Mouse (Mus musculus) erythroid progenitor cell, adult 5-6 weeks (primary cell): Measurements from ENCODE around the gene Mien1. TPM values are rescaled to one million over a fixed set of nuclear protein-coding genes. Genes with fewer than 3 reads are reported as not detected.

Source experiments
- ATAC-seq: replicated peaks from 2 replicates; pipeline ENCODE4 v1.8.0; 2016; ENCODE audit warnings: moderate number of reproducible peaks, mild to moderate bottlenecking, moderate TSS enrichment, inconsistent platforms; ENCODE audit not compliant: poor library complexity, low FRiP score, severe bottlenecking
- total RNA-seq, 2 experiments: library from RNA; stranded (forward) in 1 of 2; stranded (reverse) in 1 of 2; fragments of 150-400 nt in 1 of 2; fragments of 186-747, 209-891 nt in 1 of 2; gene quantifications; 2 replicates each; pipeline versions ENCODE4 v1.2.3 to v1.2.4; 2015 to 2017; ENCODE audit warnings: low replicate concordance in 2 of 2

The Mien1 gene
- total RNA-seq, 2 experiments from 2014 or later, result 6.3 to 8.8 TPM

- ATAC-seq, result no peak
Measured at GRCm38 (mm10) chr11:98435723-98436122, 3.1 kb downstream of the Mien1 start.

GRCm38 (mm10) chr11:98431743-98432502 lies 6.9 kb downstream of the Mien1 start:
- ATAC-seq, result no peak

- no peak for ATAC-seq
Measured at GRCm38 (mm10) chr11:98428436-98428835, 10.4 kb downstream of the Mien1 start.

- ATAC-seq, result no peak
Measured at GRCm38 (mm10) chr11:98426592-98426991, 12.2 kb downstream of the Mien1 start.

- ATAC-seq, result no peak
Measured at GRCm38 (mm10) chr11:98418939-98419547, 19.7 kb downstream of the Mien1 start.

- no peak for ATAC-seq
Measured at GRCm38 (mm10) chr11:98418273-98418672, 20.5 kb downstream of the Mien1 start.

GRCm38 (mm10) chr11:98417074-98417473 lies 21.7 kb downstream of the Mien1 start:
- no peak for ATAC-seq

GRCm38 (mm10) chr11:98414162-98414561 lies 24.6 kb downstream of the Mien1 start:
- ATAC-seq, result no peak

- no peak for ATAC-seq
Measured at GRCm38 (mm10) chr11:98413731-98414130, 25.1 kb downstream of the Mien1 start.

- ATAC-seq, result no peak
Measured at GRCm38 (mm10) chr11:98412797-98413301, 25.9 kb downstream of the Mien1 start.

- ATAC-seq, result no peak
Measured at GRCm38 (mm10) chr11:98412273-98412796, 26.5 kb downstream of the Mien1 start, which contains the start of gene Erbb2. Gene Erbb2, plus strand, starts transcription at chr11:98412470.

- ATAC-seq, result no peak
Measured at GRCm38 (mm10) chr11:98409341-98409822, 29.4 kb downstream of the Mien1 start.

GRCm38 (mm10) chr11:98408872-98409271 lies 29.9 kb downstream of the Mien1 start:
- no peak for ATAC-seq

GRCm38 (mm10) chr11:98406621-98407020 lies 32.2 kb downstream of the Mien1 start:
- no peak for ATAC-seq

- ATAC-seq, result no peak
Measured at GRCm38 (mm10) chr11:98400816-98401215, 38.0 kb downstream of the Mien1 start.

- ATAC-seq, result peak; percentile 91
Measured at GRCm38 (mm10) chr11:98400161-98400726, 38.5 kb downstream of the Mien1 start, which contains the start of gene Pgap3. Gene Pgap3, minus strand, starts transcription at chr11:98400490.

- no peak for ATAC-seq
Measured at GRCm38 (mm10) chr11:98397946-98398345, 40.8 kb downstream of the Mien1 start.

GRCm38 (mm10) chr11:98395041-98395440 lies 43.8 kb downstream of the Mien1 start:
- peak; percentile 21 for ATAC-seq

- ATAC-seq, result no peak
Measured at GRCm38 (mm10) chr11:98394301-98394700, 44.5 kb downstream of the Mien1 start.

- peak; percentile 70 for ATAC-seq
Measured at GRCm38 (mm10) chr11:98393317-98393716, 45.5 kb downstream of the Mien1 start.
